Mouse (Mus musculus): ENCODE measurements around the gene Mitd1. TPM values are rescaled to one million over a fixed set of nuclear protein-coding genes. Genes with fewer than 3 reads are reported as not detected.

The Mitd1 gene
- total and polyA plus RNA-seq, 3 experiments: 8.6 to 112 (median 51.3) TPM

- Histone ChIP-seq H3K9me3 (replicated peaks) (peaks cover 10% of the 10 kb centered on the region), H3K4me3 (ENCODE audit: low read depth, low read length) (peak within 1 kb of the TSS; percentile 72), H3K36me3 (replicated peaks) (peaks cover 24% of the 10 kb centered on the region), H3K4me1 (ENCODE audit: insufficient read depth, low read depth, low read length) (peaks cover 29% of the 10 kb centered on the region), H3K27me3 (ENCODE audit: insufficient read depth, low read length) (no peaks in the 10 kb centered on the region)
- TF ChIP-seq CTCF (IDR thresholded peaks at IDR 0.05; ENCODE audit: low read depth, low read length) (no peak), GATA1 (IDR thresholded peaks at IDR 0.05; ENCODE audit: borderline replicate concordance, low read length) (no peak), POLR2AphosphoS5 (IDR thresholded peaks at IDR 0.05; ENCODE audit: insufficient replicate concordance, low read depth, low read length) (no peak), TAL1 (conservative IDR thresholded peaks at IDR 0.05; ENCODE audit: low read depth, low read length) (no peak), GATA2 (IDR thresholded peaks at IDR 0.05; ENCODE audit: borderline replicate concordance, low read depth, low read length) (no peak)
- ATAC-seq (ENCODE audit: extremely low read depth, insufficient number of reproducible peaks, low FRiP score, poor library complexity, severe bottlenecking) (no peak), DNase-seq (ENCODE audit: low spot score) (peak; percentile 22)
These were observed 18.5 kb downstream of the Mitd1 start, which contains the start of gene Lipt1 for GRCm38 (mm10) chr1:37871704-37872103. Gene Lipt1, plus strand, starts transcription at chr1:37871738.

GRCm38 (mm10) chr1:37869362-37869761 is 20.8 kb downstream of the Mitd1 start:
- DNase-seq (ENCODE audit: low spot score) (no peak), ATAC-seq (ENCODE audit: extremely low read depth, insufficient number of reproducible peaks, low FRiP score, poor library complexity, severe bottlenecking) (no peak)
- Histone ChIP-seq H3K27me3 (ENCODE audit: insufficient read depth, low read length) (no peaks in the 10 kb centered on the region), H3K4me3 (ENCODE audit: low read depth, low read length) (no peak overlapping the region), H3K36me3 (replicated peaks) (peaks cover 4% of the 10 kb centered on the region), H3K4me1 (ENCODE audit: insufficient read depth, low read depth, low read length) (peaks cover 40% of the 10 kb centered on the region), H3K9me3 (replicated peaks) (no peaks in the 10 kb centered on the region)
- no peak for TF ChIP-seq GATA1 (IDR thresholded peaks at IDR 0.05; ENCODE audit: borderline replicate concordance, low read length)

GRCm38 (mm10) chr1:37868640-37869039 is 21.6 kb downstream of the Mitd1 start:
- DNase-seq (ENCODE audit: low spot score) (no peak), ATAC-seq (ENCODE audit: extremely low read depth, insufficient number of reproducible peaks, low FRiP score, poor library complexity, severe bottlenecking) (no peak)
- TF ChIP-seq GATA1 (IDR thresholded peaks at IDR 0.05; ENCODE audit: borderline replicate concordance, low read length) (no peak), GATA2 (IDR thresholded peaks at IDR 0.05; ENCODE audit: borderline replicate concordance, low read depth, low read length) (no peak), CTCF (IDR thresholded peaks at IDR 0.05; ENCODE audit: low read depth, low read length) (no peak), TAL1 (conservative IDR thresholded peaks at IDR 0.05; ENCODE audit: low read depth, low read length) (no peak), POLR2AphosphoS5 (IDR thresholded peaks at IDR 0.05; ENCODE audit: insufficient replicate concordance, low read depth, low read length) (no peak)
- Histone ChIP-seq H3K27me3 (ENCODE audit: insufficient read depth, low read length) (no peaks in the 10 kb centered on the region), H3K36me3 (replicated peaks) (no peaks in the 10 kb centered on the region), H3K4me1 (ENCODE audit: insufficient read depth, low read depth, low read length) (peaks cover 41% of the 10 kb centered on the region), H3K9me3 (replicated peaks) (no peaks in the 10 kb centered on the region), H3K4me3 (ENCODE audit: low read depth, low read length) (no peak overlapping the region)

- Histone ChIP-seq H3K4me1 (ENCODE audit: insufficient read depth, low read depth, low read length) (peaks cover 35% of the 10 kb centered on the region), H3K27me3 (ENCODE audit: insufficient read depth, low read length) (no peaks in the 10 kb centered on the region), H3K9me3 (replicated peaks) (no peaks in the 10 kb centered on the region), H3K4me3 (ENCODE audit: low read depth, low read length) (no peak overlapping the region), H3K36me3 (replicated peaks) (no peaks in the 10 kb centered on the region)
- ATAC-seq (ENCODE audit: extremely low read depth, insufficient number of reproducible peaks, low FRiP score, poor library complexity, severe bottlenecking): no peak
- no peak for TF ChIP-seq POLR2AphosphoS5 (IDR thresholded peaks at IDR 0.05; ENCODE audit: insufficient replicate concordance, low read depth, low read length)
- TF ChIP-seq GATA1 (IDR thresholded peaks at IDR 0.05; ENCODE audit: borderline replicate concordance, low read length): no peak
- no peak for TF ChIP-seq GATA2 (IDR thresholded peaks at IDR 0.05; ENCODE audit: borderline replicate concordance, low read depth, low read length)
- TF ChIP-seq CTCF (IDR thresholded peaks at IDR 0.05; ENCODE audit: low read depth, low read length): no peak
- no peak for TF ChIP-seq TAL1 (conservative IDR thresholded peaks at IDR 0.05; ENCODE audit: low read depth, low read length)
- no peak for DNase-seq (ENCODE audit: low spot score)
These were observed 22.4 kb downstream of the Mitd1 start for GRCm38 (mm10) chr1:37867684-37868322.

GRCm38 (mm10) chr1:37867056-37867455 is 23.2 kb downstream of the Mitd1 start:
- Histone ChIP-seq H3K4me1 (ENCODE audit: insufficient read depth, low read depth, low read length) (peaks cover 35% of the 10 kb centered on the region), H3K27me3 (ENCODE audit: insufficient read depth, low read length) (peaks cover 2% of the 10 kb centered on the region; the same call in 1 of the 2 replicates), H3K9me3 (replicated peaks) (no peaks in the 10 kb centered on the region), H3K4me3 (ENCODE audit: low read depth, low read length) (no peak overlapping the region), H3K36me3 (replicated peaks) (no peaks in the 10 kb centered on the region)
- no peak for TF ChIP-seq POLR2AphosphoS5 (IDR thresholded peaks at IDR 0.05; ENCODE audit: insufficient replicate concordance, low read depth, low read length)
- TF ChIP-seq CTCF (IDR thresholded peaks at IDR 0.05; ENCODE audit: low read depth, low read length): peak; percentile 93
- no peak for TF ChIP-seq TAL1 (conservative IDR thresholded peaks at IDR 0.05; ENCODE audit: low read depth, low read length)
- ATAC-seq (ENCODE audit: extremely low read depth, insufficient number of reproducible peaks, low FRiP score, poor library complexity, severe bottlenecking) (no peak), DNase-seq (ENCODE audit: low spot score) (no peak)

GRCm38 (mm10) chr1:37866286-37866685 is 23.9 kb downstream of the Mitd1 start, which contains the start of gene Tsga10:
Gene Tsga10, minus strand, starts transcription at chr1:37866429.
- Histone ChIP-seq H3K4me3 (ENCODE audit: low read depth, low read length) (peak within 1 kb of the TSS; percentile 80), H3K4me1 (ENCODE audit: insufficient read depth, low read depth, low read length) (peaks cover 30% of the 10 kb centered on the region), H3K9me3 (replicated peaks) (no peaks in the 10 kb centered on the region), H3K27me3 (ENCODE audit: insufficient read depth, low read length) (peaks cover 3% of the 10 kb centered on the region; the same call in 1 of the 2 replicates), H3K36me3 (replicated peaks) (no peaks in the 10 kb centered on the region)
- DNase-seq (ENCODE audit: low spot score) (no peak), ATAC-seq (ENCODE audit: extremely low read depth, insufficient number of reproducible peaks, low FRiP score, poor library complexity, severe bottlenecking) (no peak)
- TF ChIP-seq CTCF (IDR thresholded peaks at IDR 0.05; ENCODE audit: low read depth, low read length) (no peak), GATA2 (IDR thresholded peaks at IDR 0.05; ENCODE audit: borderline replicate concordance, low read depth, low read length) (no peak), POLR2AphosphoS5 (IDR thresholded peaks at IDR 0.05; ENCODE audit: insufficient replicate concordance, low read depth, low read length) (no peak), TAL1 (conservative IDR thresholded peaks at IDR 0.05; ENCODE audit: low read depth, low read length) (no peak), GATA1 (IDR thresholded peaks at IDR 0.05; ENCODE audit: borderline replicate concordance, low read length) (no peak)
